Mouse (Mus musculus) regulatory T cell (primary cell): Measurements from ENCODE around the gene Eif4enif1.

Experiments
- in situ Hi-C: fragments of 300-600 bp; cut with MboI, MseI; formaldehyde crosslinking; loops from one replicate; pipeline ENCODE4 v1.15.1; 2025; ENCODE audit warnings: high pct_unique_total_duplicates

The Eif4enif1 gene

DNA sequence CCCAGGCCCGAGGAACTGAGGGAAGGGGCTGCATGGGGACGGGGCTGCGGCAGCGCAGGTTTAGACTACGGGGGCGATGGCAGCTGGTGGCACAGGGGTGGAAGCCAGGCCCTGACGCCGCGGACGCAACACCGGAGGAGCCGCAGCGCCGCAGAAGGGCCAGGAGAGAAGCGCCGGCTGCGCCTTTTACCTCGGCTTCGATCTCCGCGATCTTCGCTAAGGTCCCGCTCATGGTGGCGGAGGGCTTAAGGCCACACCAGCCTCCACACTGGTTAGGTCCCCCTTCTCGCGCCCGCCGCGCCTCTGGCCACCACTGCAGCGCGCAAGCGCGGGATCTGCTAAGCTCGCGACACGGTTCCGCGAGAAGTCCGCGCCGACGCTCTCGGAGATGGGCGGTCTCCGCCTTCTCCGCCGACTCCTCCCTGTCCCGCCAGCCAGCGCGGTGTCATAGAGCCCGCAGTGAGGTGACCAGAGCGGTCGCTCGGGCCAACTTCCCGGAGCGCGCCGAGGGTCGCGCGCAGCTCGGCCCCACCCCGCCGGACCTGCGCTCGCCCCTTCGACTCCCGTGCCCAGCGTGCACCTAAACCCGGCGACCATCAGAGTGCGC is 64.0 kb downstream of the Eif4enif1 start, which contains the start of gene Drg1:
Drg1 (minus strand) TSS at position 337 of the 607 bp plus-strand sequence.
- in situ Hi-C loops: no loop called here

DNA sequence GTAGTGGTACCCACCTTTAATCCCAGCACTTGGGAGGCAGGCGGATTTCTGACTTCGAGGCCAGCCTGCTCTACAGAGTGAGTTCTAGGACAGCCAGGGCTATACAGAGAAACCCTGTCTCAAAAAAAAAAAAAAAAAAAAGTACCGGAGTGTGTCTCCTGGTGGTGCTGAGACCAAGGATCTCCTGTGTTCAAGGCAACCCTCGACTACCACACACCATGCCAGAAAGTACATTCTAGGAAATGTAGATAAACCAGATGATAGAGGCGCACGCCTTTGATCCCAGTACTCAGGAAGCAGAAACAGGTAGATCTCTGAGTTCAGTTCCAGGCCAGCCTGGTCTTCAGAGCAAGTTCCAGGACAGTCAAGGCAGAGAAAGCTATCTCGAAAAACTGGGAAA is 64.9 kb downstream of the Eif4enif1 start:
- in situ Hi-C loops: no loop called here

DNA sequence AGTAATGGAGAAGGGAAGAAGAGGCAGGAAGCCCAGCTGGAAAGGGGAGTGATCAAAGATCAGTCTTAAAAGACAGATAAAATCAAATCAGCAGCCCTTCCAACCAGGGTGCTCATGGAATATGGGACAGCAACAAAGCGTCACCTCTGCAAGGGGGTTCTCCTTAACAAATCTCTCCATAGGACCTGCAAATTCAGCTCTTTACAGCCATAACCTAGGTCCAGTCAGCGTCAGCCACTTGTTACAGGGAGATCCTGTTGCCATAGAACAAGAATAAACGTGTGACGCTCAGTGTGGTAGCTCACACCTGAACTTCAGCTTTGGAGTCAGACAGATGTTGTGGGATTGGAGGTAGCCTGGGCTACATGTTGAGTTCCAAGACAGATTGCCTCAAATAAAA is 67.0 kb downstream of the Eif4enif1 start:
- in situ Hi-C loops: no loop called here

DNA sequence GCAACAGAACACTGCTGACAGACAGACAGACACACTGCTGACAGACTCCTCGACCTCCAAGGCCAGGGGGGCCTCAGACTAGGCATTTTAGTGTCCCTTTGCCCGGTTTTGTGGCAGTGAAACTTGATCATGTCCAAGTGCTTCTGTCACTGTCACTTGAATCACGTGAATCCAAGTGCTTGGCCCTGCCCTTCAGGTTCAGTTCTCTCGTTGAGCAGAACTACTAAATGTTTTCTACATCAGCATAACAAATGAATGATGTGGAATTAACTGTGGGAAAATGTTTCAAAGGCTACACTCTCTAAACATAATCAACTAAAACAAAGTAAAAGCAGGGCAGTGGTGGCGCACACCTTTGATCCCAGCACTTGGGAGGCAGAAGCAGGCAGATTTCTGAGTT is 76.2 kb downstream of the Eif4enif1 start:
- in situ Hi-C loops: no loop called here

DNA sequence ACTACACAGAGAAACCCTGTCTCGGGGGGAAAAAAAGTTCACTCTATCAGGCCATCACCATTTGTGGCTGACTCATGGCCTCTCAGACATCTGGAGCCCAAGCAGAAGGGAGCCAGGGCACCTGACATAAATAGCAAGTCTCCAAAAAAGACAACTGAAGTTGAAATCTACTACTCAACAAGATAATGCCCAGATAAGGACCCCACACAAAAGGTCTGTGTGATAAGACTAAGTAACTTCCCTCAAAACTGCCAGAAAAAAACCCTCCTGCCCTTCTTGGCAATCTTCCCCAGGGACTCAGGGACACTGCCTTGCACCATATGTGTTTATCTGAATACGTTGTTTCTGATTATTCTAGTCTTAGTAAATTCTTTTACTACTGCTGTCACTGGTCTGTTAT is 77.5 kb downstream of the Eif4enif1 start:
- in situ Hi-C loops: no loop called here

DNA sequence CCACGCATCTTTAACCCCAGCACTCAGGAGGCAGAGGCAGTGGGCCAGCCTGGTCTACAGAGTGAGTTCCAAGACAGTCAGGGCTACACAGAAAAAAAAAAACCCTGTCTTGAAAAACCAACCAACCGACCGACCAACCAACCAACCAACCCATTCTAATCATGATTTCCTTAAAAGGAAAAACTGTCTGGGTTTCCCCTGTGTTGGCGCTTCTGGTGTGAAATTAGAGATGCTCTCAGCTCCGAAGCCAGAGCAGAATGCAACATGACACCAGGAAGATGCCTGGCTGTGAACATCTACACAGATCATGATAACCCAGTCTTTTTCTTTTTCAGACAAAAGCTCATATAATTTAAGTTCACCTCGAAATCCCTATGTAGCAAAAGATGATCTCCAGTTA is 80.7 kb downstream of the Eif4enif1 start:
- in situ Hi-C loops: no loop called here

DNA sequence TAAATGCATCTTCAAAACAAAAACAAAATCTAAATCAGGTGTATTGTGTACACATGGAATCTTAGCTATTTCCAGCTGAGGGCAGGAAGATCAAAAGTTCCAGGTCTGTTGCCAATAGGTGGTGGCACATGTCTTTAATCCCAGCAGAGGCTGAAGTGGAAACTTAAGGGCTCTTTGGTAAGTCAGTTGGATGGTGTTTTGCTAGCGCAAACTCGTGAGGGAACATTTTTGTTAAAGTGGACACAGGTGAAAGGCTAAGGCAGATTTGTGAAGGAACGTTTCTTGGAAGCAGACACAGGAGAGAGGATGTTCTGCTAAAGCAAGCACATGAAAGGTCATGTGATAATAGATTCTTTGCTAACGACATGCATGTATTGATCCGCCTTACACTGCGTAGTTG is 81.5 kb downstream of the Eif4enif1 start:
- in situ Hi-C loops: no loop called here

DNA sequence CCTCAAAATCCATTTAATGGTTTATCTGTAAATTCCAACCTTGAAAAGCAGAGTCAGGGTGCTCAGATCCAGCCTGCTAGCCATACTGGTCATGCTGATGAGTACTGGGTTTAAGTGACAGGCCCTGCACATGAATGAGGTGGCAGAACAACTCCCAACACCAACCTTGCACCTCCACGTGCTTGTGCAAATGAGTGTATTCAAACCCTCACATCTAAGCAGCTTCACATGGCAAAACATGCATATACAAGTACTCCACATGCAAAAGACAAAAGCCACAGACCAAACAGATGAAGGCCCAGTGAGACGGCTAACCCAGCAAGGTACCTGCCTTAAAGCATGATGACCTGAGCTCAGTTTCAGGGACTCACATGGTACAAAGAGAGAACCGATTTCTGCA is 83.7 kb downstream of the Eif4enif1 start:
- in situ Hi-C loops: no loop called here

DNA sequence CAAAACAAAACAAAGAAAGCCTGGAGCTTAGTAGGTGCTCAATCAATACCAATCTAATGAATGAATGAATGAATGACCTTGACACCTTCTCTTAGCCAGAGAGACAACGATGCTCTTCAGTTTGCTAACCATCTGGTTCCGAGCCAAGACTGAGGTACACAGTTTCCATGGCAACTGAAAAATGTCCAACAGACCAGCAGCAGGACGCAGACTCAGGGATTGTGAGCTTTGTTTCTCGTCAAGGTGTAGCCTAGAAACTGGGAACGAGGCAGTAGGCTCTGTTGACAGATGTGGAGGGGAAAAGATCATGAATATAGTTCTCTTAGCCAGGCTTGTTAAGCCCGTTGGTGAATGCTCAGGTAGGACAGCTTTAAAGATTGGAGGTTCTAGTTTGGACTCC is 84.9 kb downstream of the Eif4enif1 start:
- in situ Hi-C loops: no loop called here

DNA sequence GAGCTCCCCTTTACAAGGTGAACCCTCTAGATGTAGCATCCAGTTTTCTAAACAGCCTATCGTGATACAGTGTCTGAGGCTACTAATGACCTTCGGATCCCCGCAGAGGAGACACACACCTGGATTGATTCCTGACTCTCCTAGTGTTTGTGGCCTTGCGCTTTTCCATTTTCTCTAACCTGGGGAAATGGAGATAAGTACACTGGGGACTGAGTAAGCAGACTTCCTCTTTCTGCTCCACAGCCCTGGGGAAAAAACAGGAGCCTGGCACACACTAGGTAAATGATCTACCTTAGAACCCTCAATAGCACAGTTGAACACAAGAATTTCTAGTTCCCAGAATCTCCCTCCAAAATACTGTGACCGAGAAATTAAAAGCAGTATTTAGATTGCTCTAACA is 85.7 kb downstream of the Eif4enif1 start:
- in situ Hi-C loops: no loop called here

DNA sequence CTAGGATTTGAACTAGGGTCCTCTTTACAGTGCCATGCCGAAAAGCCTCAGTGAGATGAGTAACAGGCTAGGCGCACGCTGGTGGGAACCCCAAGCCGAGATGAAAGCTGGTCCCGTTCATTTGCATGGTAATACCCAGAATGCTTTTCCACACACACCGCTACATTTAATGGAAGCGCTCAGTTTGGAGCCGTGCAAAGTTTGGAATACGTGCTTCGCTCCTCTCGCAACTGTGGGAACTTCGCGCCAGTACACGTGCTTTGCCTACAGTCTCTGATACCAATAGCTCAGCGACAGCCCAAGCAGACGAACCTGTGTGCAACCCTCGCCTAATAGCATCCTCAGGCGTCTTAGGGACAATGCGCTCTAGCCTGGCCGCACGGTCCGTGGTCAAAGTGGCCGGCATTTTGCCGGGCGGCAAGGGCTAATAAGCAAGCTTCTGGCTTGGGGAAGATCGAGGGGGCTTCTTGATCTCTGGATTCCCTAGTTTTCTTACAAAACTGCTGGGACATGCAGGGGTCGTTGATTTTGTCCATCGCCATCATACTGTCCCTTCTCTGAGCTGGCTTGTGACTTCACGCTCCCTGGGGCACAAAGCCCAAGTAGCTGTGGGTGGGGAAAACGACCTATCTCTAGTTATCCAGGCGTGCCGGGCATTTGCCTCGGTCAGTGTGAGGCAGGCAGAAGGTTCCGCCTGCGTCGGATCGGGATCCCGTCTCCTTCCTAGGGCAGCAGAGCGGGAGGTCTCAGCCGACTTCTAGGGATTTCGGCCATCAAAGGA is 86.5 kb downstream of the Eif4enif1 start, which contains the start of gene Patz1:
Patz1 (plus strand) TSS at position 354 of the 781 bp plus-strand sequence.
- in situ Hi-C loops: no loop called here

DNA sequence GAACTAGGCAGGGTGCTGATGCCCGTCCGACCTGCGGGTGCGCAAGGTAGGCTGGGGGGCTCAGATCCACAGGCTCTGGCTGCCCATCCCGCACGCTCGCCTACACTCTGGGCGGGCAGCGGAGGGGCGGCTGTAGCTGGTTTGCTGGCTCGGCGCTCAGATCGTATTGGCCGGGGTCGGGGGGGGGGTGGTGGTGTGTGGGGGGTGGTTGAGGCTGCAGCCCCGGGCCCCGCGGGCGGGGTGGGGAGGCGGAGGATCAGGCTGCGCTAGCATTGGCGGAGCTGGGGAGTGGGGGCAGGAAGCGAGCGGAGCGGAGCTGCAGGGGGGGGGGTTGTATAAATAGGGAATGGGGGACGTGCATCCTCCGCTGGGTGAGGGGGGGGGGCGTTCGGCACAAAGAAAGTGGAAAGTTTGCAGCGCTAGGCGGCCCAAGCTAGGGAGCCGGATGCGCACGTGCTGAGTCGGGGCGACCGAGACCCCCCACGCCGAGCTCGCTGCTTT is 87.2 kb downstream of the Eif4enif1 start:
- in situ Hi-C loops: no loop called here

DNA sequence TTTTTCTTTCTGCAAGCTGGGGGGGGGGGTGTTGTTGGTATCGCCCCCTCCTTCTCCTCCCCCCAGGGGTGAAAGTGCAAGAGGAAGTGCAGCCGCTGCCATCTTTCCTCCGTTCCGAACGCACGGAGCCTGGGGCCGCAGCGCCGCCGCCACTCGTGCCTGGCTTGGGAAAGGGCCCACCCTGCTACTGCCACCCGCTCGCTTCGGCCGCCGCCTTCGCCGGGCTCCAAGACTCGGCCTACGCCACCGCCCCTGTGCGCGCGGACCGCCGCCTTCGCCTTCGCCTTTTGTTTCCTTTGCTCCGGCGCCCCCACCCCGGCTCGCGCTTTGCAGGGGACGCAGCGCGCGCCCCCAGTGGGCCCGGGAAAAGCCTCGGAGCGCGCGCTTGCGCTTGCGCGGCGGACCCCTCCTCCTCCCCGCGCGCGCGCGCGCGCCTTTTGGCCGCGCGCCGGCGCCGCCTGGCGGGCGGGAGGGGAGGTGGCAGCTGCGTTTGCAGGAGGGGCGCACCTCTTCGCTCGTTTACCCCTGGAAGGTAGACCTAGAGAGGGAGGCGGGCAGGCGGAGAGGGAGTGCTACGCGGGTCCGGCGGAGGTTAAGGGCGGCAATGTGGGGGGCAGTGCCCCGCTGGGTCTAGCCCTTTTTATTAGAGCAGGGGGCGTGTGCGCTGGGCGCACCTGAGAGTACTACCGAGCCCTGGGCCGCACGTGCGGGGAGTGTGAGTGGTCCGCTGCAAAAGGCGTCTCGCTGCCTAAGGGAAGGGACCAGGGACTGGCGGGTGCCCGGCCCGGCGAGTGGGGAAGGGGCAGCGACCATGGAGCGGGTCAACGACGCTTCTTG is 87.8 kb downstream of the Eif4enif1 start:
- in situ Hi-C loops: loop anchor here (5.0 kb wide), 1 partner anchor 42 kb away; the partner anchor contains the start of gene Pik3ip1

DNA sequence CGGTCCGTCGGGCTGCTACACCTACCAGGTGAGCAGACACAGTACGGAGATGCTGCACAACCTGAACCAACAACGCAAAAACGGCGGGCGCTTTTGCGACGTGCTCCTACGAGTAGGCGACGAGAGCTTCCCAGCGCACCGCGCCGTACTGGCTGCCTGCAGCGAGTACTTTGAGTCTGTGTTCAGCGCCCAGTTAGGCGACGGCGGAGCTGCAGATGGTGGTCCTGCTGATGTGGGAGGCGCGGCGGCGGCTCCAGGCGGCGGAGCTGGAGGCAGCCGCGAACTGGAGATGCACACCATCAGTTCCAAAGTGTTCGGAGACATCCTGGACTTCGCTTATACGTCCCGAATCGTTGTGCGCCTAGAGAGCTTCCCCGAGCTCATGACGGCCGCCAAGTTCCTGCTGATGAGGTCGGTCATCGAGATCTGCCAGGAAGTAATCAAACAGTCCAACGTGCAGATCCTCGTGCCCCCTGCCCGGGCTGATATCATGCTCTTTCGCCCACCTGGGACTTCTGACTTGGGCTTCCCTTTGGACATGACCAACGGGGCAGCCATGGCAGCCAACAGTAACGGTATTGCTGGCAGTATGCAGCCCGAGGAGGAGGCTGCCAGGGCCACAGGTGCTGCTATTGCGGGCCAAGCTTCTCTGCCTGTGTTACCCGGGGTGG is 88.6 kb downstream of the Eif4enif1 start:
- in situ Hi-C loops: loop anchor here (5.0 kb wide), 1 partner anchor 42 kb away; the partner anchor contains the start of gene Pik3ip1

DNA sequence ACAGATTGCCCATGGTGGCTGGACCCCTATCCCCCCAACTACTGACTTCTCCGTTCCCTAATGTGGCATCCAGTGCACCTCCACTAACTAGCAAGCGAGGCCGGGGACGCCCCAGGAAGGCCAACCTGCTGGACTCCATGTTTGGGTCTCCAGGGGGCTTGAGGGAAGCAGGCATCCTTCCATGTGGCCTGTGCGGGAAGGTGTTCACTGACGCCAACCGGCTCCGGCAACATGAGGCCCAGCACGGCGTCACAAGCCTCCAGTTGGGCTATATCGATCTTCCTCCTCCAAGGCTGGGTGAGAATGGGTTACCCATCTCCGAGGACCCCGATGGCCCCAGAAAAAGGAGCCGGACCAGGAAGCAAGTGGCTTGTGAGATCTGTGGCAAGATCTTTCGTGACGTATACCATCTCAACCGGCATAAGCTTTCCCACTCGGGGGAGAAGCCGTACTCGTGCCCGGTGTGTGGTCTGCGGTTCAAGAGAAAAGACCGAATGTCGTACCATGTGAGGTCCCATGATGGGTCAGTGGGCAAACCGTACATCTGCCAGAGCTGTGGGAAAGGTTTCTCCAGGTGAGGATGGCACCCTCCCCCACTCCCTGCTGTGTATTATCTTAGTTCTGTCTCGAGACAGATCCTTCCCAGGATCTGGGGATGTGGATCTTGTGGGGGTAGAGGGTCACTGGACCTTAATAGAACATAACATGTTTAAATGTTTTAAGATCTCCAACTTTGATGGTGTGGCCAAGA is 89.3 kb downstream of the Eif4enif1 start:
- in situ Hi-C loops: loop anchor here (5.0 kb wide), 1 partner anchor 41 kb away; the partner anchor contains the start of gene Pik3ip1

DNA sequence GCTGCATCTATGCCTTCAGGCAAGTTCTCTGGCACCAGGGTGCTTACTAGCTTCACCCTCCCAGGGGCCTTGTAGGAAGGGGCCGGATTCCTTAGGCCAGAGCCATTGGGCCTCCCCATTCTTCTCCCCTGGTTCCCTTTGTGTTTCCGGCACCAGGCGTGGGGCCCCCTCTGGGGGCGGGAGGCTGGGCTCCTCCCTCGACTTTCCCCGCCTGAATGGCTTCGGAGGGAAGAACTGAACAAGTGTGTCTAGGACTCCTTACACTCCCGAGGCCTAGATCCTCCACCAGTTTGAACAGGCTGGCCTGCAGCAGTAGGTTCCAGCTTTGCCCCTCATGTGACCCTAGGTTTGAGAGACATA is 89.8 kb downstream of the Eif4enif1 start:
- in situ Hi-C loops: loop anchor here (5.0 kb wide), 1 partner anchor 40 kb away; the partner anchor contains the start of gene Pik3ip1

DNA sequence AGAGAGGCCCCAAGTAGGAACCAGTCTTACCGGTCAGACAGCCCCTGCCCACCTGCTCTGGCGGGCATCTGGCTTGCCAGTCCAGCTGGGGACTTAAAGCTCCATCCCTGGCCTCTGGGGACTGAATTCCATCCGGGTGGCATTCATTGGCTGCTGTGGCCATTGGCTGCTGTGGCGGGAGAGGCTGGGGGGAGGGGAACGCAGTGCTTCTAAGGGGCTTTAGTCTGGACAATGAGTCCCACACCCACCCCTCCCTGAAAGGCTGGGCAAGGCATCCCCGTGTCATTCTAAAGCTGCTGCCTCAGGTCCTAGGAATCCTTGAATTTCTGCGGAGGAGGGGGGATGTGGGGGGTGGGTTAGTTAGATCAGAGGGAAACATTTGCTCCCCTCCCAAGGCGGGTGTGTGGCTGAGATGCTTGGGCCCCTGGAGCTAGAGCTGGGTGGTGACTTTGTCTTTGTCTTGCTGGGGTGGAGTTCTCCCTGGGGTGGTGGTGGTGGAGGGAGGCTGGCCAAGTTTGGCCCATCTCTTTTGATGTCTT is 90.6 kb downstream of the Eif4enif1 start:
- in situ Hi-C loops: loop anchor here (5.0 kb wide), 1 partner anchor 40 kb away; the partner anchor contains the start of gene Pik3ip1

DNA sequence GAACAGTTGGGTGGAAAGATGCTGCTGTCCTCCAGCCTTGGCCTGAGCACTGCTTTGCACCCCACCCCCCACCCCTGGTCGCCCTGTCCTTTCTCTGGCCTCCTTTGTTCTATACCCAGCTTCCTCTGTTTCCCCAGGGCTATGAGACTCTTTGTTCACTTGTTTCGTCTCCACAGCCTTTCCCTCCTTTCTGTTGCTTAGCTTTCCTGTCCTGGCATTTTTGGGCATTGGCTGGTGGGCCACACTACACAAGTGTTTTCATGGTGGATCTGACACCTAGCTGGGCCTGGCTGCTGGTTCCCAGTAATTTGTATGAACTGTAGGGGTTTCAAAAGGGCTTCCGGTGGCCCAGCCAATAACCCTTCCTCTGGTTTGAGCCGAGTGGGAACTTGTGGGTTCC is 91.2 kb downstream of the Eif4enif1 start:
- in situ Hi-C loops: loop anchor here (5.0 kb wide), 1 partner anchor 39 kb away; the partner anchor contains the start of gene Pik3ip1
